Mouse (Mus musculus): ENCODE measurements around the gene Adss.

DNA sequence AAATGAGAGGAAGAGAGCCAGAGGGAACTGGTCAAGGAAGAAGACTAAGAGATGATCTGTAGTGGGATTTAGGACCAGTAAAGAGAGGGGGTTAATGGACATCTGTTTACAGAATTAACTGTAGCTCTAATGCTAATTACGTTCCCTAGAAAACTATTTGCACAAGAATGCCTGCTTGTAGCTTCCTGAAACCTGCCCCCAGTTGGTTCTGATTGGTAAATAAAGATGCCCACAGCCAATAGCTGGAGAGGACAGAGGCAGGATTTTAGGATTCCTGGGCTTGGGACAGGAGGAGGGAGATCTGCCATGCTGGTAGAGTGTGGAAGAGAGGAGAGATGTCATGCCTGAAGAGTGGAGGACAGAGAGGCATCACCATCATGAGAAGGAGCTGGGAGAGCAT, 42.8 kb downstream of the Adss start:
- TF ChIP-seq GATA1 (IDR thresholded peaks at IDR 0.05; ENCODE audit: low read length) (no peak), TAL1 (IDR thresholded peaks at IDR 0.05; ENCODE audit: low read length) (no peak)
